Mouse (Mus musculus): Measurements from ENCODE around the gene Stx8.

DNA sequence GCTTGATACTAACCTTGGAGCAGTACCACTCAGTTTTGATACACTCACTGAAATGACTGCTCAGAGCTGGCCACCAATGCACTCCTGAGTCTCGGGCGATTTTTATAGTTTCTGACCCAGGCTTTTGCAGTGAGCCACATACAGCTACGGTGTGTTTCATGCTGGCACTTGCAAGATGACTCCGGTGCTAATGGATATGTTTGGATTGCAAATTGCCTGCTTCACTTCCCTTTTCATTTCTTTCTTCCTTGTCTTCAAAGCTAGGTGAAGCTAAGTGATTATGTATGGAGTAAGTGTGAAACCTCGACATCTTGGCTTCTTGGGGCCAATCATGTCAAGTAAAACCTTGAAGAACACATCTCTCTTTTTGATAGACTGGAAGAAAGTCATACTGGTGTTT, 43.4 kb downstream of the Stx8 start:
- no peak for TF ChIP-seq POLR2A (IDR thresholded peaks at IDR 0.05; ENCODE audit: borderline replicate concordance, control insufficient read depth, low read depth, low read length)
- TF ChIP-seq CTCF (IDR thresholded peaks at IDR 0.05; ENCODE audit: control insufficient read depth, insufficient read depth, low read length) = no peak

Data from bone marrow, adult 2 months (tissue).